Mouse (Mus musculus): ENCODE data around the gene Slc12a8. TPM values are rescaled to one million over a fixed set of nuclear protein-coding genes. Genes with fewer than 3 reads are reported as not detected.

The Slc12a8 gene
- polyA plus RNA-seq, 1 experiment = 5.9 TPM

DNA sequence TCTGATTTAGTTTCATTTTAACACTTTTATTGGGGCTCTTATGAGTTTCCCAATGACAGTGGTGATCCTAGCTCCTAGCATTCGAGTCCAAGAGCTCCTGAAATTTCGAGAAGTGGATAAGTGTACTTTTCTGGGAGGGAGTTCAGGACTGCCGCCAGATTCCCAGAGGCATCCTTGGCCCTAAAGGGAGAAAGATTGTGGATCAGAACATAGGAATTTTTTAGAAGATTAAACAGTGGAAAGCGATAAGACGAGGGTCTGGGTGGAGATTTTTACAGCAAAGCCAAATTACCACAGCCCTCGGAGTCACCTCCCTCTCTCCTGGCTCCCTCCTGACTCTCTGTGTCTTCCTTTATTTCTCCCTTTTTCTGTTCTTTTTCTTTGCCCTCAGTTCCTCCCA lies 58.6 kb downstream of the Slc12a8 start:
- Histone ChIP-seq H3K27me3 (ENCODE audit: control insufficient read depth, insufficient read depth, low read length, poor library complexity, severe bottlenecking) (no peaks in the 10 kb centered on the region), H3K4me1 (ENCODE audit: control insufficient read depth, insufficient read depth, low read length) (peaks cover 2% of the 10 kb centered on the region), H3K9me3 (replicated peaks; ENCODE audit: control insufficient read depth, insufficient read depth, low read length, poor library complexity, severe bottlenecking) (no peaks in the 10 kb centered on the region), H3K4me3 (ENCODE audit: low read depth, low read length) (no peak overlapping the region), H3K27ac (ENCODE audit: insufficient read depth, low read length) (no peak overlapping the region), H3K9ac (ENCODE audit: low read depth, poor library complexity, severe bottlenecking) (no peak overlapping the region), H3K36me3 (ENCODE audit: control insufficient read depth, insufficient read depth, low read length, poor library complexity, severe bottlenecking) (no peaks in the 10 kb centered on the region)
- TF ChIP-seq POLR2A (IDR thresholded peaks at IDR 0.05; ENCODE audit: insufficient read depth, low read length) (no peak), EP300 (IDR thresholded peaks at IDR 0.05; ENCODE audit: insufficient read depth, low read depth, low read length) (no peak), CTCF (IDR thresholded peaks at IDR 0.05; ENCODE audit: low read depth, low read length) (no peak)

DNA sequence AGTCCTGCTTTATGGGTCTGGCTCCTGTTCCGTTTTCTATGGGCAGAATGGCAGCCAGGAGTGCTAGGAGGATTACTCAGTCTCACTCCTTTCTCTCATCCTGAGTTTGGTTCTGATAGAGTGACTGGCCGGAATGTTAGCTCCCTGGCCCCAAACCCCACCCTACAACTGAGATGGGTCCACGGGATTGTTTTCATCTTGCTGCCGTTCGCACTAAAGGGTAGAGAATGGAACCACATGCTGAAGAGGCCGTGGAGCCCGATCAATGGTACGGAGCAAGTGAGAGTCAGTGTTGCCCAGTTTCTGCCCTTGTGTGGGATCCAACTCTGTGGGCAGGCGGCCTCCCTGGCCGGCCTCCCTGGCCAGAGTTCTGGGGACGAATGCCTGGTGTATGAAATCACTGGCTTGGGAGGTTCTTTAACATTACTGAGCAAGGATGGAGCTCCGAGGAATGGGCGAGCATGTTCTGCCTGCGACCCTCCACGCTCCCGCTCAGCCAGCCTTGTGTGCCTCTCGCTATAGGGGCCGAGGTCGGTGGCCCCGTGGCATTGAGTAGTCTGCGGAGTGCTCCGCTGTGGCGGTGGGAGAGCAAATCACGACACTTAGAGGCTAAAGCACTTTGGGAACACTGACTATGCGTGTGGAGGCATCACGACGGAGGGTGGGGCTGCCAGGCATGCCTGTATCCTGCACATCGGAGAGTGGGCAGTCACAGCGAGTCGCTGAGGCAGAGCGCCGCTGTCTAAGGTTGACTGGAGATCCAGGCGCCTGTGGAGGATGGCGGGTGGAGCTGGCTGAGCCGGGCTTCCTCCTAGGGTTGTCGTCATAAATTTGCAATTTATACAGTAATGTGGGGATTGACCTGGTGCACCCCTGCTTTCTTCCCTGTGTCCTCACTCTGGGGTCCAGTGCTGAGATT lies 59.4 kb downstream of the Slc12a8 start:
- Histone ChIP-seq H3K9ac (ENCODE audit: low read depth, poor library complexity, severe bottlenecking) (peak overlapping the region; percentile 54), H3K27ac (ENCODE audit: insufficient read depth, low read length) (no peak overlapping the region), H3K36me3 (ENCODE audit: control insufficient read depth, insufficient read depth, low read length, poor library complexity, severe bottlenecking) (no peaks in the 10 kb centered on the region), H3K9me3 (replicated peaks; ENCODE audit: control insufficient read depth, insufficient read depth, low read length, poor library complexity, severe bottlenecking) (no peaks in the 10 kb centered on the region), H3K4me1 (ENCODE audit: control insufficient read depth, insufficient read depth, low read length) (peaks cover 2% of the 10 kb centered on the region), H3K4me3 (ENCODE audit: low read depth, low read length) (peak overlapping the region; percentile 69), H3K27me3 (ENCODE audit: control insufficient read depth, insufficient read depth, low read length, poor library complexity, severe bottlenecking) (no peaks in the 10 kb centered on the region)
- TF ChIP-seq POLR2A (IDR thresholded peaks at IDR 0.05; ENCODE audit: insufficient read depth, low read length) = no peak

DNA sequence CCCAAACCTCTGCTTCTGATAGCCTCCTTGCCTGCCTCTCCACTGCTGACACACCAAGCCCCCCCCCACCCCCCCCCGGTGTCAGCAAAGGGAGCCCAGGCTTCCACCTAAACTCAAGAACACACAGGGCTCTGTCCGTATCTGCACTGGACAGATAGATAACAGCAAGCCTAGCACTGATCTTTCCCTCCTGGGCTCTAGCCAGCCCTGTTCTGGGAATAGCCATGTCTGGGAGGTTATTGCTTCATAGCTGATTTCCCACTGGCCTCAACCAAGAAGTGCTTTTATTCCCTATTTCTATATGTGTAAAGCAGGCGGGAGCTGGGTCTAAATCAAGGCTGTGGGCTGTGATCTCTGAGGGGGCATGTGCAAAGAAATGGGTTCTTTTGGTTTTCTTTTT lies 61.3 kb downstream of the Slc12a8 start:
- H3K4me1 ChIP-seq (ENCODE audit: control insufficient read depth, insufficient read depth, low read length) = peaks cover 2% of the 10 kb centered on the region
- no peaks in the 10 kb centered on the region for H3K27me3 ChIP-seq (ENCODE audit: control insufficient read depth, insufficient read depth, low read length, poor library complexity, severe bottlenecking)
- no peaks in the 10 kb centered on the region for H3K36me3 ChIP-seq (ENCODE audit: control insufficient read depth, insufficient read depth, low read length, poor library complexity, severe bottlenecking)
- no peak overlapping the region for H3K27ac ChIP-seq (ENCODE audit: insufficient read depth, low read length)
- no peaks in the 10 kb centered on the region for H3K9me3 ChIP-seq (replicated peaks; ENCODE audit: control insufficient read depth, insufficient read depth, low read length, poor library complexity, severe bottlenecking)
- no peak overlapping the region for H3K4me3 ChIP-seq (ENCODE audit: low read depth, low read length)
- H3K9ac ChIP-seq (ENCODE audit: low read depth, poor library complexity, severe bottlenecking) = no peak overlapping the region
- TF ChIP-seq POLR2A (IDR thresholded peaks at IDR 0.05; ENCODE audit: insufficient read depth, low read length) (no peak), EP300 (IDR thresholded peaks at IDR 0.05; ENCODE audit: insufficient read depth, low read depth, low read length) (no peak), CTCF (IDR thresholded peaks at IDR 0.05; ENCODE audit: low read depth, low read length) (no peak)

DNA sequence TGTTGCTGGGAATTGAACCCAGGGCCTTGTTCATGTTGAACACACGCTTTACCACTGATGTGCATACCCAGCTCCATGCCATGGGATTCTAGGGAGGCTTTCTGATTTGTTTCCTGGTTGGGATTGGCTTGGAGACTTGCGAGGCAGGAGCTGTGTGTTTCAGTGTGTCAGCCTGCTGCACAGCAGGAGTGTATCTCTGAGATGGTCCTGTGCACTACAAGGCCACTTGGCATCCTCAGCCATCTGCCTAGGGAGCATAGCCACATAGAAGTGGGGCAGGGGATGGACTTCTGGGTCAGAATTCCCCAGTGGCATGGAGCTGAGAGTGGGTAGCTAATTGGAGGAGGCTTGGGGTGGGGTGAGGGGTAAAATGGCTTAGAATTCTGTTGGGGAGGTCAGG lies 63.2 kb downstream of the Slc12a8 start:
- Histone ChIP-seq H3K27me3 (ENCODE audit: control insufficient read depth, insufficient read depth, low read length, poor library complexity, severe bottlenecking) (no peaks in the 10 kb centered on the region), H3K36me3 (ENCODE audit: control insufficient read depth, insufficient read depth, low read length, poor library complexity, severe bottlenecking) (no peaks in the 10 kb centered on the region), H3K4me1 (ENCODE audit: control insufficient read depth, insufficient read depth, low read length) (peaks cover 8% of the 10 kb centered on the region), H3K4me3 (ENCODE audit: low read depth, low read length) (no peak overlapping the region), H3K9me3 (replicated peaks; ENCODE audit: control insufficient read depth, insufficient read depth, low read length, poor library complexity, severe bottlenecking) (no peaks in the 10 kb centered on the region), H3K9ac (ENCODE audit: low read depth, poor library complexity, severe bottlenecking) (no peak overlapping the region), H3K27ac (ENCODE audit: insufficient read depth, low read length) (no peak overlapping the region)
- TF ChIP-seq EP300 (IDR thresholded peaks at IDR 0.05; ENCODE audit: insufficient read depth, low read depth, low read length) (no peak), POLR2A (IDR thresholded peaks at IDR 0.05; ENCODE audit: insufficient read depth, low read length) (no peak), CTCF (IDR thresholded peaks at IDR 0.05; ENCODE audit: low read depth, low read length) (no peak)

DNA sequence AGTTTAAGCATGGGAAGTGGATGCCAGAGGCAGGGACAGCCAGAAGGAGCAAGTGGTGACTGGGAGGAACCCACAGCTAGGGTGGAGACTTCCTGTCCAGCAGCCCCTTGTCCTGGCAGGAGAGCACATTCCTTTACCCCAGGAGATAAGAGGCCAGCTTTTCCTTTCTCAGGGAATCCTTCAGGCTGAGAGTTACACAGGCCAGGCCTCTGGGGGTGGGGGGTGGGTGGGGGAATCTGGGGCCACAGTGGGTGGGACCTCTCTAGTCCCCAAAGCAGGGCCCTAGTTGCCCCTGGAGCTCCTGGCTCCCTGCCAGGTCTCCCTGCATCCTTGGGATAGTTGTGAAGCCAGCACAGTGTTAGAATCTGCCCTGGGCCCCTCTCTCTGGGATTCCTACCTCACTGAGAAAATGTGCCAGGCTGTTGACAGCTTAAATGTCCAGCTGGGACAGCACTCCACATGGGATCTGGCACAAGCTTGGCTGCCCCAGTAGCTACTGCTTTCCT lies 63.7 kb downstream of the Slc12a8 start:
- no peak overlapping the region for H3K27ac ChIP-seq (ENCODE audit: insufficient read depth, low read length)
- no peaks in the 10 kb centered on the region for H3K27me3 ChIP-seq (ENCODE audit: control insufficient read depth, insufficient read depth, low read length, poor library complexity, severe bottlenecking)
- peaks cover 8% of the 10 kb centered on the region for H3K4me1 ChIP-seq (ENCODE audit: control insufficient read depth, insufficient read depth, low read length)
- no peaks in the 10 kb centered on the region for H3K36me3 ChIP-seq (ENCODE audit: control insufficient read depth, insufficient read depth, low read length, poor library complexity, severe bottlenecking)
- H3K9me3 ChIP-seq (replicated peaks; ENCODE audit: control insufficient read depth, insufficient read depth, low read length, poor library complexity, severe bottlenecking) = no peaks in the 10 kb centered on the region
- H3K9ac ChIP-seq (ENCODE audit: low read depth, poor library complexity, severe bottlenecking) = no peak overlapping the region
- no peak overlapping the region for H3K4me3 ChIP-seq (ENCODE audit: low read depth, low read length)
- TF ChIP-seq CTCF (IDR thresholded peaks at IDR 0.05; ENCODE audit: low read depth, low read length) = no peak
- no peak for TF ChIP-seq POLR2A (IDR thresholded peaks at IDR 0.05; ENCODE audit: insufficient read depth, low read length)
- no peak for TF ChIP-seq EP300 (IDR thresholded peaks at IDR 0.05; ENCODE audit: insufficient read depth, low read depth, low read length)

DNA sequence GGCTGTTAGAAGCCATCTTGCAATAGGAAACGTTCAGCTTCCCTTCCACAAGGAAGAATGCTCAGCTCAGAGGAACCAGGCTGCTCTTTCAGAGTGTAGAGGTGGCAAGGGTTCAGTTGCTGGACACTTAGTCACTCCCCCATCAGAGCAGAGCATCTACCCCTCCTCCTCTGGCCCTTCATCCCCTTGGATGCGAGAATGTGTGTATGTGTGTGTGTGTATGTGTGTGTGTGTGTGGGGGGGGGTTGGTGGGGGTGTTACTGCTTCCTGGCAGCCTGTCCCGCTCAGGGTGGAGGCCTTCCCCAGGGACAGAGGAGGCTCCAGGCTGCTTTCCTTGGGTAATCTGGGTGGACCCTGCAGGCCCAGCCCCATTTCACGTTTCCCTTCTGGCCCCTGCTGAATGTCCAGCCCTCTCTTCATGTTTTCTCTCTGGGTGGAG lies 64.6 kb downstream of the Slc12a8 start:
- H3K4me1 ChIP-seq (ENCODE audit: control insufficient read depth, insufficient read depth, low read length) = peaks cover 8% of the 10 kb centered on the region
- H3K27ac ChIP-seq (ENCODE audit: insufficient read depth, low read length) = no peak overlapping the region
- H3K27me3 ChIP-seq (ENCODE audit: control insufficient read depth, insufficient read depth, low read length, poor library complexity, severe bottlenecking) = no peaks in the 10 kb centered on the region
- H3K36me3 ChIP-seq (ENCODE audit: control insufficient read depth, insufficient read depth, low read length, poor library complexity, severe bottlenecking) = no peaks in the 10 kb centered on the region
- no peaks in the 10 kb centered on the region for H3K9me3 ChIP-seq (replicated peaks; ENCODE audit: control insufficient read depth, insufficient read depth, low read length, poor library complexity, severe bottlenecking)
- no peak overlapping the region for H3K9ac ChIP-seq (ENCODE audit: low read depth, poor library complexity, severe bottlenecking)
- H3K4me3 ChIP-seq (ENCODE audit: low read depth, low read length) = no peak overlapping the region
- TF ChIP-seq CTCF (IDR thresholded peaks at IDR 0.05; ENCODE audit: low read depth, low read length) (no peak), POLR2A (IDR thresholded peaks at IDR 0.05; ENCODE audit: insufficient read depth, low read length) (no peak), EP300 (IDR thresholded peaks at IDR 0.05; ENCODE audit: insufficient read depth, low read depth, low read length) (no peak)

Measured in ES-Bruce4 (cell line).